Mouse (Mus musculus) cerebellum, adult 2 months (tissue): ENCODE data around the gene Psors1c2.

Experiments used
- CTCF ChIP-seq: fragments of 200-500 bp; IDR thresholded peaks from 2 replicates; pipeline ENCODE4 v1.5.1; 2011; ENCODE audit warnings: low read depth, mild to moderate bottlenecking, control low read depth, low read length, moderate library complexity, borderline replicate concordance; ENCODE audit not compliant: insufficient read depth
- POLR2A ChIP-seq: fragments of 200-500 bp; IDR thresholded peaks from 2 replicates; pipeline ENCODE4 v1.6.1; 2011; ENCODE audit warnings: low read length, control low read depth, borderline replicate concordance; ENCODE audit not compliant: insufficient read depth

DNA sequence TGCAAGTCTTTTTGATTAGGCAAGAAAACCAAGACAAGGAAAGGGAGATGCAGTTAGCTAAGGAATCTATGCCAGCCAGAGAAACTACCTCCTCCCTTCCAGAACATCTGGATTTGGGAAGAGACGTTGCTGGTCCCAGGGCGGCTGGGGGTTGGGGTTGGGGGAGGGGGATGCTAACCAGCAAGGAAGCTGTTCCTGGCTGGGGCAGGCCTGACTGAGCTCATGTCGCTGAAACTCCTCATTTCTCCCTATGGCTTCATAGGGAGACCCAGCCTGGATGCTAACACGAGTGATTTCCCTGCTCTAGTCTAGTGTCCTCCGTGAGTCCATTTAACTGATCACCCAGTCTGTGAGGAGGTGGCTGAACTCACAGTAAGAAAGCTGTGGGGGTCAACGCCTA, 30.8 kb upstream of the Psors1c2 start:
- TF ChIP-seq CTCF (no peak), POLR2A (no peak)
